Mouse (Mus musculus): ENCODE results near the gene Sort1.

DNA sequence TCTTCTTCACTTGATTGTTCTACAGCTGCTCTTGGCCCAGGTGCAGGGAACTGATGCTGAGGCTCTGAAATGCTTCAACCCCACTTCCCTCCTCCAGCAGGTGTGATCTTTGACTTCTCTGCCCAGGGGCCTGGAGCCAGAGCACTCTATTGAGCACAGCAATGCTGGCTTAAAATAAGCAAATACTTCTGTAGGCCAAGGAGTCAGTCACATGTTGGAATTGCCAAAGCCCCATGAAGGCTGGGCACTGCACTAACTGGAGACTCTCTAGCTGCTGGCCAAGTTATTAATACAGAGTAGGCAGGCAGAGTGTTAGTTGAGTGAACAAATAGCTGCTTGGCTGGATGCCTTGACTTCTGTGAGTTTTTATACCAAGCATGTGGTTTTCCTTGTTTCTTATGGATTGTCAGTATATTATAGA lies 27.0 kb downstream of the Sort1 start:
- TF ChIP-seq CTCF (IDR thresholded peaks at IDR 0.05; ENCODE audit: low read depth) (no peak), EP300 (IDR thresholded peaks at IDR 0.05; ENCODE audit: low read depth) (no peak)

All from heart, postnatal 0 days (tissue).